Mouse (Mus musculus): Measurements from ENCODE around the gene Ppp1r9a. TPM values are rescaled to one million over a fixed set of nuclear protein-coding genes. Genes with fewer than 3 reads are reported as not detected.

Gene Ppp1r9a
- total and polyA plus RNA-seq, 3 experiments: 1.0 TPM; not detected in 2

GRCm38 (mm10) chr6:5038140-5038749 lies 135.5 kb downstream of the Ppp1r9a start:
- in situ Hi-C loops (cut with MboI; ENCODE audit: low pct_ligation_motif_present, low pct_unique_long_range_greater_than_20kb, low sequenced_read_pairs): no loop called here
- Histone ChIP-seq H3K4me1 (ENCODE audit: control insufficient read depth in 1 of 2, insufficient read depth in 2 of 2) (no peaks in the 10 kb centered on the region), H3K79me2 (replicated peaks; ENCODE audit: control insufficient read depth, extremely low read depth, insufficient read depth, poor library complexity, severe bottlenecking) (no peaks in the 10 kb centered on the region), H3K27ac (ENCODE audit: insufficient read depth, low read depth) (no peak overlapping the region), H3K27me3 (replicated peaks) (no peaks in the 10 kb centered on the region), H3K4me3 (replicated peaks in 1 of 3; ENCODE audit: low read depth in 2 of 3, low read length in 2 of 3, poor library complexity in 1 of 3) (no peak overlapping the region), H3K9ac (ENCODE audit: insufficient read depth, low read depth) (no peak overlapping the region), H3K9me3 (replicated peaks; ENCODE audit: low read length) (no peaks in the 10 kb centered on the region), H3K36me3 (replicated peaks in 1 of 2; ENCODE audit: control insufficient read depth in 1 of 2, insufficient read depth in 1 of 2, low read length in 1 of 2) (no peaks in the 10 kb centered on the region), H3K4me2 (ENCODE audit: insufficient read depth, low read depth, poor library complexity, severe bottlenecking) (no peak overlapping the region)
- TF ChIP-seq ZMIZ1 (IDR thresholded peaks at IDR 0.05; ENCODE audit: low read depth, low read length) (no peak), MAZ (IDR thresholded peaks at IDR 0.05; ENCODE audit: low read depth, low read length) (no peak), UBTF (IDR thresholded peaks at IDR 0.05; ENCODE audit: low read depth, low read length) (no peak), BHLHE40 (IDR thresholded peaks at IDR 0.05; ENCODE audit: low read depth, low read length) (no peak), PAX5 (IDR thresholded peaks at IDR 0.05; ENCODE audit: low read length) (no peak), KAT2A (IDR thresholded peaks at IDR 0.05; ENCODE audit: insufficient replicate concordance, low read length) (no peak), ZC3H11A (IDR thresholded peaks at IDR 0.05; ENCODE audit: low read depth, low read length) (no peak), ZKSCAN1 (IDR thresholded peaks at IDR 0.05; ENCODE audit: borderline replicate concordance, low read depth, low read length) (no peak), SIN3A (IDR thresholded peaks at IDR 0.05; ENCODE audit: low read length) (no peak)
- no peak for DNase-seq (ENCODE audit: extremely low read depth)
- dilution Hi-C loops (cut with MboI; ENCODE audit: extremely low pct_ligation_motif_present, extremely low pct_unique_long_range_greater_than_20kb, low sequenced_read_pairs): no loop called here

- Histone ChIP-seq H3K79me2 (replicated peaks; ENCODE audit: control insufficient read depth, extremely low read depth, insufficient read depth, poor library complexity, severe bottlenecking) (no peaks in the 10 kb centered on the region), H3K9me3 (replicated peaks; ENCODE audit: low read length) (no peaks in the 10 kb centered on the region), H3K9ac (ENCODE audit: insufficient read depth, low read depth) (no peak overlapping the region), H3K4me2 (ENCODE audit: insufficient read depth, low read depth, poor library complexity, severe bottlenecking) (no peak overlapping the region), H3K4me3 (replicated peaks in 1 of 3; ENCODE audit: low read depth in 2 of 3, low read length in 2 of 3, poor library complexity in 1 of 3) (no peak overlapping the region), H3K27me3 (replicated peaks) (no peaks in the 10 kb centered on the region), H3K4me1 (ENCODE audit: control insufficient read depth in 1 of 2, insufficient read depth in 2 of 2) (no peaks in the 10 kb centered on the region), H3K36me3 (replicated peaks in 1 of 2; ENCODE audit: control insufficient read depth in 1 of 2, insufficient read depth in 1 of 2, low read length in 1 of 2) (no peaks in the 10 kb centered on the region), H3K27ac (ENCODE audit: insufficient read depth, low read depth) (no peak overlapping the region)
- dilution Hi-C loops (cut with MboI; ENCODE audit: extremely low pct_ligation_motif_present, extremely low pct_unique_long_range_greater_than_20kb, low sequenced_read_pairs): no loop called here
- no peak for DNase-seq (ENCODE audit: extremely low read depth)
- in situ Hi-C loops (cut with MboI; ENCODE audit: low pct_ligation_motif_present, low pct_unique_long_range_greater_than_20kb, low sequenced_read_pairs): no loop called here
- TF ChIP-seq IRF4 (IDR thresholded peaks at IDR 0.05; ENCODE audit: low read depth, low read length) (no peak), MYC (IDR thresholded peaks at IDR 0.05; ENCODE audit: low read depth, low read length) (no peak), JUN (IDR thresholded peaks at IDR 0.05; ENCODE audit: insufficient read depth, low read depth, low read length) (no peak), MAZ (IDR thresholded peaks at IDR 0.05; ENCODE audit: low read depth, low read length) (no peak), POLR2AphosphoS2 (IDR thresholded peaks at IDR 0.05; ENCODE audit: low read depth, low read length) (no peak), E2F4 (IDR thresholded peaks at IDR 0.05; ENCODE audit: insufficient replicate concordance, low read depth, low read length) (no peak), MXI1 (IDR thresholded peaks at IDR 0.05; ENCODE audit: low read depth, low read length) (no peak), NRF1 (IDR thresholded peaks at IDR 0.05; ENCODE audit: low read depth, low read length) (no peak), BHLHE40 (IDR thresholded peaks at IDR 0.05; ENCODE audit: low read depth, low read length) (no peak), MEF2A (IDR thresholded peaks at IDR 0.05; ENCODE audit: borderline replicate concordance, low read depth, low read length) (no peak), USF2 (conservative IDR thresholded peaks at IDR 0.05; ENCODE audit: low read depth, low read length) (no peak), ETS1 (conservative IDR thresholded peaks at IDR 0.05; ENCODE audit: low read depth, low read length) (no peak), ZKSCAN1 (IDR thresholded peaks at IDR 0.05; ENCODE audit: borderline replicate concordance, low read depth, low read length) (no peak), ZMIZ1 (IDR thresholded peaks at IDR 0.05; ENCODE audit: low read depth, low read length) (no peak), SIN3A (IDR thresholded peaks at IDR 0.05; ENCODE audit: low read length) (no peak), HCFC1 (IDR thresholded peaks at IDR 0.05; ENCODE audit: low read depth, low read length) (no peak)
Observed at GRCm38 (mm10) chr6:5039316-5039715, 136.6 kb downstream of the Ppp1r9a start.

Measured in CH12.LX (cell line).